Mouse (Mus musculus) left cerebral cortex, postnatal 25 days (tissue): ENCODE results near the gene Slc22a1. TPM values are rescaled to one million over a fixed set of nuclear protein-coding genes. Genes with fewer than 3 reads are reported as not detected.

Source experiments
- DNase-seq, 2 experiments: peaks; one replicate each; pipeline ENCODE4 v3.0.0; 2022; ENCODE audit warnings: low spot score in 2 of 2, mixed read lengths in 1 of 2
- intact Hi-C: fragments of 180-260 bp; cut with DNase I; formaldehyde crosslinking; loops from one replicate; pipeline ENCODE4 v1.15.1; 2025
- total RNA-seq, 2 experiments: library from RNA; stranded (reverse); gene quantifications; 2 replicates each; pipeline ENCODE4 v1.2.3; 2021

The Slc22a1 gene
- total RNA-seq, 2 experiments from 2014 or later: 0.87 to 1.9 TPM

GRCm38 (mm10) chr17:12652604-12653003, 23.0 kb downstream of the Slc22a1 start:
- intact Hi-C loops: no loop called here

GRCm38 (mm10) chr17:12645461-12645860, 30.2 kb downstream of the Slc22a1 start:
- peak in 1 of 2 experiments; percentile 25 for DNase-seq
- intact Hi-C loops: no loop called here

More at GRCm38 (mm10) chr17:12652604-12653003, 23.0 kb downstream of the Slc22a1 start:
- DNase-seq: peak in 1 of 2 experiments; percentile 39

GRCm38 (mm10) chr17:12641087-12641486, 34.5 kb downstream of the Slc22a1 start:
- intact Hi-C loops: no loop called here
- DNase-seq: no peak

- DNase-seq: no peak
- intact Hi-C loops: no loop called here
These were observed 36.0 kb downstream of the Slc22a1 start for GRCm38 (mm10) chr17:12639585-12639984.

- intact Hi-C loops: no loop called here
- DNase-seq: no peak
These were observed 40.8 kb downstream of the Slc22a1 start for GRCm38 (mm10) chr17:12634814-12635213.

- intact Hi-C loops: no loop called here
- DNase-seq: no peak
These were observed 43.6 kb downstream of the Slc22a1 start for GRCm38 (mm10) chr17:12631771-12632600.

- no peak for DNase-seq
- intact Hi-C loops: no loop called here
These were observed 44.5 kb downstream of the Slc22a1 start for GRCm38 (mm10) chr17:12630976-12631730.

- no peak for DNase-seq
- intact Hi-C loops: no loop called here
These were observed 47.6 kb downstream of the Slc22a1 start for GRCm38 (mm10) chr17:12627983-12628382.

- DNase-seq: no peak
- intact Hi-C loops: no loop called here
These were observed 56.0 kb downstream of the Slc22a1 start for GRCm38 (mm10) chr17:12619641-12620040.

GRCm38 (mm10) chr17:12615429-12615828, 60.2 kb downstream of the Slc22a1 start:
- no peak for DNase-seq
- intact Hi-C loops: no loop called here

- intact Hi-C loops: no loop called here
- no peak for DNase-seq
These were observed 60.9 kb downstream of the Slc22a1 start for GRCm38 (mm10) chr17:12614511-12615385.

- intact Hi-C loops: no loop called here
These were observed 68.4 kb downstream of the Slc22a1 start for GRCm38 (mm10) chr17:12607202-12607601.

GRCm38 (mm10) chr17:12606634-12607033, 69.0 kb downstream of the Slc22a1 start:
- no peak for DNase-seq
- intact Hi-C loops: no loop called here

More at GRCm38 (mm10) chr17:12607202-12607601, 68.4 kb downstream of the Slc22a1 start:
- DNase-seq: no peak

Other genes starting within 250 kb of the Slc22a1 start
- 1 to 10 TPM; 2.4 to 2.8 TPM for gene Slc22a3, start 168.1 kb downstream of the Slc22a1 start, total RNA-seq
- gene Slc22a2, start 91.7 kb downstream of the Slc22a1 start, total RNA-seq: 1 to 10 TPM in 1 of 2 experiments, under 1 TPM in 1; 0.96 to 1.1 TPM
- gene Igf2r, start 93.8 kb upstream of the Slc22a1 start, total RNA-seq: 10 to 100 TPM; 28.5 to 29.2 TPM
- gene Mas1, start 192.3 kb upstream of the Slc22a1 start, total RNA-seq: 10 to 100 TPM; 37.2 to 39.0 TPM
- under 1 TPM in 1 of 2 experiments, not detected in 1; 0.37 TPM for gene Mrgprh, start 200.2 kb upstream of the Slc22a1 start, total RNA-seq
- 1 to 10 TPM; 2.3 to 2.7 TPM for gene Pnldc1, start 234.4 kb upstream of the Slc22a1 start, total RNA-seq
- gene Tcp1, start 239.9 kb upstream of the Slc22a1 start, total RNA-seq: 100 to 1,000 TPM; 210 to 217 TPM
- 10 to 100 TPM; 59.7 to 65.2 TPM for gene Mrpl18, start 240.5 kb upstream of the Slc22a1 start, total RNA-seq